Mouse (Mus musculus) MEL (cell line): ENCODE data around the gene Atad1. TPM values are rescaled to one million over a fixed set of nuclear protein-coding genes. Genes with fewer than 3 reads are reported as not detected.

Experiments
- DNase-seq: peaks from one replicate; pipeline ENCODE4 v3.0.0; 2011; ENCODE audit warnings: low read depth, low spot score
- H3K27ac ChIP-seq: 2 replicates; pipeline ENCODE4 v1.5.1; 2012; ENCODE audit warnings: low read depth, mild to moderate bottlenecking, control low read depth, low read length, moderate library complexity; ENCODE audit not compliant: control insufficient read depth
- H3K27me3 ChIP-seq, 2 experiments: fragments of 150-350 bp in 1 of 2; sonication (generic) in 1 of 2; 2 replicates each; pipeline ENCODE4 v1.6.1; 2012; ENCODE audit warnings: low read length in 2 of 2, mild to moderate bottlenecking in 2 of 2, improper control_type of control experiment in 1 of 2, moderate library complexity in 1 of 2; ENCODE audit not compliant: insufficient read depth in 2 of 2, control insufficient read depth in 1 of 2
- H3K36me3 ChIP-seq, 2 experiments: 2 replicates each; pipeline ENCODE4 v1.6.1; 2012 to 2014; ENCODE audit warnings: low read length in 2 of 2, improper control_type of control experiment in 1 of 2, inconsistent platforms in 1 of 2, mild to moderate bottlenecking in 1 of 2; ENCODE audit not compliant: insufficient read depth in 2 of 2, control insufficient read depth in 1 of 2
- H3K4me1 ChIP-seq, 2 experiments: fragments of 150-350 bp in 1 of 2; sonication (generic) in 1 of 2; 2 replicates each; pipeline ENCODE4 v1.6.1; 2012; ENCODE audit warnings: low read length in 2 of 2, improper control_type of control experiment in 1 of 2, mild to moderate bottlenecking in 1 of 2; ENCODE audit not compliant: insufficient read depth in 2 of 2, control insufficient read depth in 1 of 2
- H3K4me3 ChIP-seq, 2 experiments: fragments of 150-350 bp in 1 of 2; sonication (generic) in 1 of 2; 2 replicates each; pipeline ENCODE4 v1.5.1; 2012; ENCODE audit warnings: low read depth in 2 of 2, low read length in 2 of 2, mild to moderate bottlenecking in 2 of 2, moderate library complexity in 2 of 2, control low read depth in 1 of 2, improper control_type of control experiment in 1 of 2; ENCODE audit not compliant: control insufficient read depth in 1 of 2, insufficient read depth in 1 of 2
- H3K79me2 ChIP-seq: 2 replicates; pipeline ENCODE4 v1.6.1; 2012; ENCODE audit warnings: mild to moderate bottlenecking, low read length, moderate library complexity; ENCODE audit not compliant: control insufficient read depth, poor library complexity, insufficient read depth
- H3K9ac ChIP-seq: 2 replicates; pipeline ENCODE4 v1.6.1; 2012; ENCODE audit warnings: low read depth, mild to moderate bottlenecking, control low read depth, low read length, moderate library complexity; ENCODE audit not compliant: control insufficient read depth, poor library complexity, severe bottlenecking
- H3K9me3 ChIP-seq: fragments of 150-350 bp; sonication (generic); replicated peaks from 2 replicates; pipeline ENCODE4 v1.6.1; 2012; ENCODE audit warnings: mild to moderate bottlenecking, low read length, improper control_type of control experiment, moderate library complexity; ENCODE audit not compliant: insufficient read depth
- CHD2 ChIP-seq: IDR thresholded peaks from 2 replicates; pipeline ENCODE4 v1.6.1; 2011; ENCODE audit warnings: low read length, improper control_type of control experiment
- E2F4 ChIP-seq: IDR thresholded peaks from 2 replicates; pipeline ENCODE4 v1.6.1; 2011; ENCODE audit warnings: low read depth, low read length, improper control_type of control experiment, borderline replicate concordance
- ELF1 ChIP-seq: IDR thresholded peaks from 2 replicates; pipeline ENCODE4 v1.6.1; 2014; ENCODE audit warnings: low read depth, mild to moderate bottlenecking, inconsistent platforms, low read length, improper control_type of control experiment, moderate library complexity
- GATA1 ChIP-seq: IDR thresholded peaks from 2 replicates; pipeline ENCODE4 v1.6.1; 2011; ENCODE audit warnings: low read depth, low read length, improper control_type of control experiment
- HCFC1 ChIP-seq: IDR thresholded peaks from 2 replicates; pipeline ENCODE4 v1.6.1; 2012; ENCODE audit warnings: low read depth, mild to moderate bottlenecking, inconsistent platforms, low read length, improper control_type of control experiment, moderate library complexity
- MAFK ChIP-seq: IDR thresholded peaks from 2 replicates; pipeline ENCODE4 v1.6.1; 2011; ENCODE audit warnings: low read depth, mild to moderate bottlenecking, low read length, improper control_type of control experiment, borderline replicate concordance
- MAX ChIP-seq: IDR thresholded peaks from 2 replicates; pipeline ENCODE4 v1.6.1; 2011; ENCODE audit warnings: low read length, improper control_type of control experiment
- MAZ ChIP-seq: IDR thresholded peaks from 2 replicates; pipeline ENCODE4 v1.6.1; 2012; ENCODE audit warnings: low read depth, mild to moderate bottlenecking, inconsistent platforms, low read length, improper control_type of control experiment
- MYB ChIP-seq: IDR thresholded peaks from 2 replicates; pipeline ENCODE4 v1.6.1; 2011; ENCODE audit warnings: mild to moderate bottlenecking, low read depth, low read length, improper control_type of control experiment
- POLR2AphosphoS2 ChIP-seq: IDR thresholded peaks from 2 replicates; pipeline ENCODE4 v1.6.1; 2011; ENCODE audit warnings: low read length, improper control_type of control experiment
- RCOR1 ChIP-seq: IDR thresholded peaks from 2 replicates; pipeline ENCODE4 v1.6.1; 2012; ENCODE audit warnings: low read depth, mild to moderate bottlenecking, inconsistent platforms, low read length, improper control_type of control experiment
- SMC3 ChIP-seq: IDR thresholded peaks from 2 replicates; pipeline ENCODE4 v1.6.1; 2011; ENCODE audit warnings: low read depth, low read length, improper control_type of control experiment
- TCF12 ChIP-seq: IDR thresholded peaks from 2 replicates; pipeline ENCODE4 v1.6.1; 2014; ENCODE audit warnings: low read depth, mild to moderate bottlenecking, inconsistent platforms, low read length, improper control_type of control experiment, moderate library complexity
- USF1 ChIP-seq: IDR thresholded peaks from 2 replicates; pipeline ENCODE4 v1.6.1; 2014; ENCODE audit warnings: low read depth, mild to moderate bottlenecking, inconsistent platforms, low read length, improper control_type of control experiment, moderate library complexity
- USF2 ChIP-seq, 2 experiments: IDR thresholded peaks; 2 replicates each; pipeline ENCODE4 v1.6.1; 2011 to 2012; ENCODE audit warnings: improper control_type of control experiment in 2 of 2, low read length in 2 of 2, borderline replicate concordance in 1 of 2, inconsistent platforms in 1 of 2, low read depth in 1 of 2, mild to moderate bottlenecking in 1 of 2; ENCODE audit not compliant: insufficient read depth in 1 of 2
- ZC3H11A ChIP-seq: IDR thresholded peaks from 2 replicates; pipeline ENCODE4 v1.6.1; 2012; ENCODE audit warnings: low read depth, mild to moderate bottlenecking, inconsistent platforms, low read length, improper control_type of control experiment
- ZKSCAN1 ChIP-seq: IDR thresholded peaks from 2 replicates; pipeline ENCODE4 v1.6.1; 2012; ENCODE audit warnings: low read depth, mild to moderate bottlenecking, inconsistent platforms, low read length, improper control_type of control experiment, moderate library complexity
- ZMIZ1 ChIP-seq: IDR thresholded peaks from 2 replicates; pipeline ENCODE4 v1.6.1; 2012; ENCODE audit warnings: low read depth, mild to moderate bottlenecking, inconsistent platforms, low read length, improper control_type of control experiment, moderate library complexity
- polyA plus RNA-seq, 2 experiments: library from polyadenylated mRNA; stranded (reverse) in 1 of 2; unstranded in 1 of 2; fragments of >175 nt in 1 of 2; fragments of >200 nt in 1 of 2; gene quantifications; 2 replicates each; pipeline versions ENCODE4 v1.2.1 to v1.2.4; 2012; ENCODE audit warnings: low replicate concordance in 2 of 2, low read depth in 1 of 2; ENCODE audit not compliant: insufficient read length in 2 of 2, insufficient read depth in 1 of 2, missing spikeins in 1 of 2
- total RNA-seq: library from RNA; depleted of rRNA; stranded (reverse); fragments of 300-350 nt; gene quantifications from 2 replicates; pipeline ENCODE4 v1.2.3, GENCODE M21; 2012

Atad1 gene
- total and polyA plus RNA-seq, 3 experiments, result 35.8 to 48.4 TPM; not detected in 1

DNA sequence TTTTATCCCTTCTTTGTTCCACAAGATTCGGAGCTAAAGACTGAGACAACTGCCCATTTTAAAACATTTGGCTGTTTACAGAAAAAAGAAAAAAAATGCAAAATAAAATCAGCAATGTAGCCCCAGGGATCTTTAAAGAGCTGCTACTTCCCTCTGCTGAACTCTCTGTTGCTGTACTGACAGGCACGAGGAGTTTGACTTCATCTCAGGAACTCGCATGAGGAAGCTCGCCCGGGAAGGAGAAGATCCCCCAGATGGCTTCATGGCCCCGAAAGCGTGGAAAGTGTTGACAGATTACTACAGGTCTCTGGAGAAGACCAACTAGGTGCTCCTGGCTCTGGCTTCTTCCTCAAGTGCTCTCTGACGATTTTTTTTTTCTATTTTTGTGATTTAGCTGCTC is 74.3 kb downstream of the Atad1 start:
- Histone ChIP-seq H3K9me3 (no peaks in the 10 kb centered on the region), H3K4me3 (no peak overlapping the region), H3K27me3 (no peaks in the 10 kb centered on the region), H3K79me2 (no peaks in the 10 kb centered on the region), H3K27ac (no peak overlapping the region), H3K36me3 (no peaks in the 10 kb centered on the region; a peak in 2 of 4 replicates), H3K4me1 (no peaks in the 10 kb centered on the region; a peak in 1 of 4 replicates), H3K9ac (no peak overlapping the region)
- no peak for TF ChIP-seq ELF1
- TF ChIP-seq ZMIZ1, result no peak
- DNase-seq, result no peak

- no peaks in the 10 kb centered on the region; a peak in 2 of 4 replicates for H3K36me3 ChIP-seq
- TF ChIP-seq ZKSCAN1 (no peak), RCOR1 (no peak), MAFK (no peak), MYB (no peak), ZMIZ1 (no peak), POLR2AphosphoS2 (no peak), GATA1 (no peak), HCFC1 (no peak), CHD2 (no peak), MAZ (no peak), E2F4 (no peak), SMC3 (no peak), USF1 (no peak), USF2 (IDR thresholded peaks at IDR 0.05; ENCODE audit: borderline replicate concordance in 1 of 2, insufficient read depth in 1 of 2, low read depth in 1 of 2, low read length in 2 of 2) (no peak), ZC3H11A (no peak), TCF12 (no peak), MAX (no peak)
- no peaks in the 10 kb centered on the region for H3K79me2 ChIP-seq
- H3K4me1 ChIP-seq, result no peaks in the 10 kb centered on the region; a peak in 1 of 4 replicates
- no peak overlapping the region for H3K9ac ChIP-seq
- no peak overlapping the region for H3K4me3 ChIP-seq
- H3K27ac ChIP-seq, result no peak overlapping the region
- no peak for DNase-seq
- H3K27me3 ChIP-seq, result no peaks in the 10 kb centered on the region
- H3K9me3 ChIP-seq, result no peaks in the 10 kb centered on the region
Observed at GRCm38 (mm10) chr19:32662936-32663335, 76.7 kb downstream of the Atad1 start.
